Mouse (Mus musculus) embryonic facial prominence, embryonic 11.5 days (tissue): ENCODE measurements around the gene Zpr1. TPM values are rescaled to one million over a fixed set of nuclear protein-coding genes. Genes with fewer than 3 reads are reported as not detected.

Experiments used
- ATAC-seq: fragments of 200-750 bp; cut with Nextera tagmentation; replicated peaks from 2 replicates; pipeline ENCODE4 v1.8.0; 2017; ENCODE audit warnings: low read depth; ENCODE audit not compliant: insufficient number of reproducible peaks, low FRiP score, low TSS enrichment
- DNase-seq: peaks from one replicate; pipeline ENCODE4 v3.0.0-alpha.2; 2015; ENCODE audit warnings: low spot score
- H3K27ac ChIP-seq: fragments of 300-500 bp; sonication (generic); replicated peaks from 2 replicates; pipeline ENCODE4 v1.5.1; 2014; ENCODE audit warnings: mild to moderate bottlenecking, low read depth, low read length, control low read depth
- H3K27me3 ChIP-seq: fragments of 300-500 bp; sonication (generic); 2 replicates; pipeline ENCODE4 v1.6.1; 2014; ENCODE audit warnings: mild to moderate bottlenecking, low read length, moderate library complexity, mixed read lengths; ENCODE audit not compliant: control insufficient read depth, insufficient read depth
- H3K36me3 ChIP-seq: fragments of 300-500 bp; sonication (generic); replicated peaks from 2 replicates; pipeline ENCODE4 v1.6.1; 2014; ENCODE audit warnings: low read depth, mild to moderate bottlenecking, low read length, moderate library complexity, mixed read lengths; ENCODE audit not compliant: control insufficient read depth, insufficient read depth
- H3K4me1 ChIP-seq: fragments of 300-500 bp; sonication (generic); 2 replicates; pipeline ENCODE4 v1.6.1; 2014; ENCODE audit warnings: low read length, mixed read lengths; ENCODE audit not compliant: control insufficient read depth, insufficient read depth
- H3K4me2 ChIP-seq: fragments of 300-500 bp; sonication (generic); 2 replicates; pipeline ENCODE4 v1.6.1; 2014; ENCODE audit warnings: low read depth, mild to moderate bottlenecking, control low read depth, low read length, moderate library complexity
- H3K4me3 ChIP-seq: fragments of 300-500 bp; sonication (generic); 2 replicates; pipeline ENCODE4 v1.5.1; 2014; ENCODE audit warnings: low read depth, low read length, control low read depth
- H3K9ac ChIP-seq: fragments of 300-500 bp; sonication (generic); replicated peaks from 2 replicates; pipeline ENCODE4 v1.6.1; 2014; ENCODE audit warnings: mild to moderate bottlenecking, control low read depth, low read length
- H3K9me3 ChIP-seq: fragments of 300-500 bp; sonication (generic); replicated peaks from 2 replicates; pipeline ENCODE4 v1.6.1; 2016; ENCODE audit warnings: mild to moderate bottlenecking, low read length, inconsistent platforms, mixed read lengths; ENCODE audit not compliant: control insufficient read depth
- WGBS: fragments of 180-500 bp; shearing (Covaris S2); extraction: QIAGEN DNeasy Blood & Tissue Kit; methylation state at CpG from one replicate; pipeline ENCODE4 v1.1.7; 2014; 5-methylcytosine and 5-hydroxymethylcytosine counted together
- polyA plus RNA-seq: library from polyadenylated mRNA; unstranded; fragments of >200 nt; fragmentation: Nextera tagmentation; extraction: Ambion mirVana; gene quantifications from 2 replicates; pipeline ENCODE4 v1.2.1, GENCODE M21; 2014

The Zpr1 gene
- polyA plus RNA-seq, 1 experiment from 2014 or later, result 65.9 TPM

- Histone ChIP-seq H3K36me3 (no peaks in the 10 kb centered on the region), H3K4me1 (no peaks in the 10 kb centered on the region; the same call in 1 of the 2 replicates), H3K4me2 (peak overlapping the region; percentile 84), H3K9me3 (no peaks in the 10 kb centered on the region), H3K27me3 (no peaks in the 10 kb centered on the region), H3K9ac (peak overlapping the region; percentile 73), H3K4me3 (peak overlapping the region; percentile 43), H3K27ac (no peak overlapping the region)
- DNase-seq (no peak), ATAC-seq (no peak)
- WGBS, result 17% methylated on average over 13 of the region's 13 CpGs
Measured at GRCm38 (mm10) chr9:46230450-46230975, 42.4 kb upstream of the Zpr1 start.

- WGBS, result 75% methylated on average over 6 of the region's 6 CpGs
- DNase-seq, result no peak
Measured at GRCm38 (mm10) chr9:46235196-46235595, 37.7 kb upstream of the Zpr1 start.

GRCm38 (mm10) chr9:46235596-46235648 lies 37.4 kb upstream of the Zpr1 start, which contains the start of gene Apoc3:
Apoc3 (minus strand) TSS chr9:46235636.
- Histone ChIP-seq H3K9me3 (no peaks in the 10 kb centered on the region), H3K9ac (no peak within 1 kb of the TSS), H3K36me3 (no peaks in the 10 kb centered on the region), H3K27me3 (no peaks in the 10 kb centered on the region), H3K4me1 (no peaks in the 10 kb centered on the region; the same call in 1 of the 2 replicates), H3K4me2 (no peak within 1 kb of the TSS), H3K4me3 (no peak within 1 kb of the TSS), H3K27ac (no peak within 1 kb of the TSS)
- no peak for ATAC-seq
- DNase-seq, result no peak

More at GRCm38 (mm10) chr9:46235196-46235595, 37.7 kb upstream of the Zpr1 start:
- H3K4me2 ChIP-seq, result no peak overlapping the region
- H3K9ac ChIP-seq, result no peak overlapping the region
- H3K4me3 ChIP-seq, result no peak overlapping the region
- H3K9me3 ChIP-seq, result no peaks in the 10 kb centered on the region
- no peaks in the 10 kb centered on the region for H3K36me3 ChIP-seq
- no peak for ATAC-seq
- H3K27ac ChIP-seq, result no peak overlapping the region
- no peaks in the 10 kb centered on the region; the same call in 1 of the 2 replicates for H3K4me1 ChIP-seq
- no peaks in the 10 kb centered on the region for H3K27me3 ChIP-seq

- H3K9me3 ChIP-seq, result no peaks in the 10 kb centered on the region
- H3K4me1 ChIP-seq, result no peaks in the 10 kb centered on the region; the same call in 1 of the 2 replicates
- H3K27ac ChIP-seq, result no peak overlapping the region
- WGBS, result 48% methylated on average over 4 of the region's 4 CpGs
- ATAC-seq (no peak), DNase-seq (no peak)
- H3K9ac ChIP-seq, result no peak overlapping the region
- H3K4me3 ChIP-seq, result no peak overlapping the region
- no peaks in the 10 kb centered on the region for H3K27me3 ChIP-seq
- H3K36me3 ChIP-seq, result no peaks in the 10 kb centered on the region
- H3K4me2 ChIP-seq, result no peak overlapping the region
Measured at GRCm38 (mm10) chr9:46235649-46236048, 37.2 kb upstream of the Zpr1 start.

- H3K4me1 ChIP-seq, result no peaks in the 10 kb centered on the region
- DNase-seq, result no peak
- H3K4me3 ChIP-seq, result no peak overlapping the region
- H3K9ac ChIP-seq, result no peak overlapping the region
- no peak for ATAC-seq
- no peak overlapping the region for H3K4me2 ChIP-seq
- 86% methylated on average over 7 of the region's 7 CpGs for WGBS
- no peak overlapping the region for H3K27ac ChIP-seq
- no peaks in the 10 kb centered on the region for H3K27me3 ChIP-seq
- H3K9me3 ChIP-seq, result no peaks in the 10 kb centered on the region
- no peaks in the 10 kb centered on the region for H3K36me3 ChIP-seq
Measured at GRCm38 (mm10) chr9:46238850-46239249, 34.0 kb upstream of the Zpr1 start.

- ATAC-seq (no peak), DNase-seq (no peak)
- Histone ChIP-seq H3K27me3 (no peaks in the 10 kb centered on the region), H3K9ac (no peak within 1 kb of the TSS), H3K9me3 (no peaks in the 10 kb centered on the region), H3K36me3 (no peaks in the 10 kb centered on the region), H3K27ac (no peak within 1 kb of the TSS), H3K4me1 (no peaks in the 10 kb centered on the region), H3K4me3 (no peak within 1 kb of the TSS), H3K4me2 (no peak within 1 kb of the TSS)
- WGBS, result 73% methylated on average over 7 of the region's 7 CpGs
Measured at GRCm38 (mm10) chr9:46240526-46241153, 32.2 kb upstream of the Zpr1 start, which contains the start of gene Apoa4. Apoa4 (plus strand) TSS chr9:46240696.

GRCm38 (mm10) chr9:46241818-46242217 lies 31.0 kb upstream of the Zpr1 start:
- DNase-seq (no peak), ATAC-seq (no peak)
- Histone ChIP-seq H3K9ac (no peak overlapping the region), H3K27ac (no peak overlapping the region), H3K36me3 (no peaks in the 10 kb centered on the region), H3K4me3 (no peak overlapping the region), H3K9me3 (no peaks in the 10 kb centered on the region), H3K4me2 (no peak overlapping the region), H3K27me3 (no peaks in the 10 kb centered on the region), H3K4me1 (no peaks in the 10 kb centered on the region)
- 75% methylated on average over 2 of the region's 2 CpGs for WGBS

GRCm38 (mm10) chr9:46243122-46243521 lies 29.7 kb upstream of the Zpr1 start:
- no peak for ATAC-seq
- Histone ChIP-seq H3K4me2 (no peak overlapping the region), H3K27ac (no peak overlapping the region), H3K9me3 (no peaks in the 10 kb centered on the region), H3K27me3 (no peaks in the 10 kb centered on the region), H3K4me3 (no peak overlapping the region), H3K9ac (no peak overlapping the region), H3K4me1 (no peaks in the 10 kb centered on the region), H3K36me3 (no peaks in the 10 kb centered on the region)
- WGBS, result 66% methylated on average over 4 of the region's 4 CpGs
- DNase-seq, result no peak
